Mouse (Mus musculus) colon, adult 2 months (tissue): ENCODE measurements around the gene Nppb. TPM values are rescaled to one million over a fixed set of nuclear protein-coding genes. Genes with fewer than 3 reads are reported as not detected.

Experiments
- polyA plus RNA-seq: library from polyadenylated mRNA; depleted of rRNA; stranded (reverse); fragments of >200 nt; gene quantifications from 2 replicates; pipeline ENCODE4 v1.2.3, GENCODE M21; 2012; rRNA removed

Nppb gene
- polyA plus RNA-seq = not detected in 2 replicates

GRCm38 (mm10) chr4:147985205-147986132 is at the start of gene Nppb:
Gene Nppb (plus strand): TSS chr4:147985788.

GRCm38 (mm10) chr4:147936331-147936954 is 49.1 kb upstream of the Nppb start, which contains the start of gene Plod1:
Gene Plod1 (minus strand): TSS chr4:147936767.

DNA sequence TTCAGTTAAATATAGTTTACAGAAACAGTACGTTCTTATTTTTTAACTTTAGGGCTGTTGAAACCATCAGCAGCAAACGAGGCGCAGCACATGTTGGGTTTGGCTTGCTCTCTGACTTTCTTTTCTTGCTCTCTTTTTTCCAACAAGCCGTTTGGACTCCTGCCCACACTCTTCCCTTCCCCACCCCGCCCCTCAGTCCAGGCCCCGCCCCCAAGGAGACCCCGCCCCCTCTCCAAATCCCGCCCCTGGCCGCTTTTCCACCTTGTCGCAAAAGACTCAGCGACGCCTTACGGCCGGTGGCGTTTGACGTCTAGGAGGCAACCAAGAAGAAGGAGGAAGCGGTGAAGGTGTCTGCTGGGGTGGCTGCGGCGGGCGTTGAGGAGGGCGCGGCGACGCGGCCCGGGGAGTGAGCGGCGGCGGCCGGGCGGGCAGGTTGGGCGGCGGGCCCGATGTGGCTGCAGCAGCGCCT is 45.0 kb upstream of the Nppb start, which contains the start of gene 2510039O18Rik:
2510039O18Rik (plus strand) TSS at position 320 of the 469 bp plus-strand sequence.

DNA sequence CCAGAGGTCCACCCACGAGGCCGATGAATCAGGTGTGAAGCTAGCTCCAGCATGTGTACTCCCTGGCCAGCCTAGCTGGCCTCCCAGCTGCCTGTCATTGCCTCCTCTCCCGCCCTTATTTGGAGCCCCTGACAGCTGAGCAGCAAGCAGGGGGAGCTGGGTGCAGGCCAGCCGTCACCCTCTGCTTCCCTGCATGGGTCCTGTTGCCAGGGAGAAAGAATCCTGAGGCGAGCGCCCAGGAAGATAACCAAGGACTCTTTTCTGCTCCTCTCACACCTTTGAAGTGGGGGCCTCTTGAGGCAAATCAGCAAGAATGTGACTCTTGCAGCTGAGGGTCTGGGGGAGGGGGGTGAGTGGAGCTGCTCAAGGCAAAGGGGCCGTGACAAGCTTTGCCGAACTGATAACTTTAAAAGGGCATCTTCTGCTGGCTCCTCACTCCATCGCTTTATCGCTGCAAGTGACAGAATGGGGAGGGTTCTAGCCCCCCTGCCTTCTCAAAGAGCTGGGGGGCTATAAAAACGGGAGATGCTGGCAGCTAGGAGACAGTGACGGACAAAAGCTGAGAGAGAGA is 14.7 kb downstream of the Nppb start, which contains the start of gene Nppa:
Nppa (plus strand) TSS at position 521 of the 571 bp plus-strand sequence.

Other genes starting within 250 kb of the Nppb start
- 0.12 TPM in 2 replicates for gene Zfp984, start 176.0 kb upstream of the Nppb start, polyA plus RNA-seq
- 0.34 and 0.35 TPM in 2 replicates for gene Zfp933, start 137.4 kb upstream of the Nppb start, polyA plus RNA-seq
- gene Miip, start 117.0 kb upstream of the Nppb start, polyA plus RNA-seq = 59.8 and 88.8 TPM in 2 replicates
- gene Fv1, start 116.8 kb upstream of the Nppb start, polyA plus RNA-seq = 0.47 and 0.83 TPM in 2 replicates
- gene Mfn2, start 81.1 kb upstream of the Nppb start, polyA plus RNA-seq = 51.7 and 58.1 TPM in 2 replicates
- gene Plod1, start 49.0 kb upstream of the Nppb start, polyA plus RNA-seq = 28.2 and 36.6 TPM in 2 replicates
- 200 and 218 TPM in 2 replicates for gene 2510039O18Rik, start 44.9 kb upstream of the Nppb start, polyA plus RNA-seq
- not detected in 2 replicates for gene Nppa, start 14.9 kb downstream of the Nppb start, polyA plus RNA-seq
- 3.9 and 4.8 TPM in 2 replicates for gene Clcn6, start 53.0 kb downstream of the Nppb start, polyA plus RNA-seq
- 21.1 and 24.5 TPM in 2 replicates for gene Mthfr, start 53.3 kb downstream of the Nppb start, polyA plus RNA-seq
- 35.6 and 37.8 TPM in 2 replicates for gene Agtrap, start 102.2 kb downstream of the Nppb start, polyA plus RNA-seq
- gene Mad2l2, start 144.6 kb downstream of the Nppb start, polyA plus RNA-seq = 17.8 and 18.4 TPM in 2 replicates
- gene Draxin, start 144.9 kb downstream of the Nppb start, polyA plus RNA-seq = 0.15 and 0.57 TPM in 2 replicates
- 65.0 and 70.9 TPM in 2 replicates for gene Fbxo6, start 166.4 kb downstream of the Nppb start, polyA plus RNA-seq
- 15.5 and 18.0 TPM in 2 replicates for gene Fbxo44, start 174.7 kb downstream of the Nppb start, polyA plus RNA-seq
- gene Fbxo2, start 174.8 kb downstream of the Nppb start, polyA plus RNA-seq = 1.7 and 2.0 TPM in 2 replicates